19 mouse cellular contexts compared by ENCODE assay signal in the genomic region with DNA sequence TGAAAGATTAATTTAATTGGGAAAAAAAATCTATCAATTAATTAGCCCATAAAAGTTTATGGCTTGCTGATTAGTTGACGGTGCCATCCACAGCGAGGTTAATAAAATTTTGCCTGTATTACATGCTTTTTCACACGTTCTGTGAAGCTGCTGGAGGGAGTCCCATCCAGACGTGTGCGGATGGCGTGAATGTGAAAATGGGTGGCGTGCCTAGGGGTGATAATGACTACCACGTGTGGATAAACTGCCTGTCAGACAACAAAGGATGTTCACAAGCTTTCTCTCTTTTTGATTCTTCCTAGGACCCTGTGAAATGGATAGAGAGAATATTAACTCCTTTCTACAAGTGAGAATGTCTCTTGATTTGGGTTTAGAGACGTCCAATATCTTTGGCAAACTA. TPM values are rescaled to one million over a fixed set of nuclear protein-coding genes. Genes with fewer than 3 reads are reported as not detected.
DNase-seq lines count a peak whose midpoint lies in the region; ATAC-seq and TF ChIP-seq lines count a peak whose summit lies in the region.
"Had no signal": no experiment of that assay in that cellular context is flagged by ENCODE, and none has a peak within 500 bp of the region (broad histone marks: within the 10 kb centered on the region; RNA-seq: fewer than 3 reads in every experiment).

No protein-coding gene starts in this region.

- H3K4me3 ChIP-seq in forebrain, embryonic 14.5 days (ENCODE audit: low read depth, low read length) = no peak overlapping the region
- H3K4me3 ChIP-seq in forebrain, embryonic 13.5 days = no peak overlapping the region
- H3K4me3 ChIP-seq in limb, embryonic 14.5 days (replicated peaks; ENCODE audit: low read length) = no peak overlapping the region
- no peak overlapping the region for H3K4me3 ChIP-seq in limb, embryonic 10.5 days
- H3K4me3 ChIP-seq: embryonic facial prominence, embryonic 13.5 days; embryonic facial prominence, embryonic 15.5 days; erythroblast, embryonic 14.5 days; forebrain, embryonic 10.5 days had no signal

- no peak for TF ChIP-seq POLR2A in limb, embryonic 14.5 days (IDR thresholded peaks at IDR 0.05; ENCODE audit: borderline replicate concordance, extremely low read depth, insufficient read depth, insufficient read length)

- no peaks in the 10 kb centered on the region for H3K27me3 ChIP-seq in forebrain, embryonic 14.5 days (replicated peaks; ENCODE audit: control insufficient read depth, insufficient read depth, low read length)
- H3K27me3 ChIP-seq in forebrain, embryonic 13.5 days = no peaks in the 10 kb centered on the region
- H3K27me3 ChIP-seq in limb, embryonic 14.5 days (ENCODE audit: control insufficient read depth, insufficient read depth, low read length) = no peaks in the 10 kb centered on the region
- H3K27me3 ChIP-seq in limb, embryonic 10.5 days (ENCODE audit: low read depth, poor library complexity, severe bottlenecking) = no peaks in the 10 kb centered on the region
- H3K27me3 ChIP-seq: embryonic facial prominence, embryonic 13.5 days; embryonic facial prominence, embryonic 15.5 days had no signal

- no peak overlapping the region for H3K27ac ChIP-seq in forebrain, embryonic 14.5 days (ENCODE audit: low read depth, low read length)
- no peak overlapping the region for H3K27ac ChIP-seq in forebrain, embryonic 13.5 days
- no peak overlapping the region for H3K27ac ChIP-seq in limb, embryonic 14.5 days (replicated peaks; ENCODE audit: low read depth, low read length)
- no peak overlapping the region for H3K27ac ChIP-seq in limb, embryonic 10.5 days
- H3K27ac ChIP-seq: embryonic facial prominence, embryonic 13.5 days; embryonic facial prominence, embryonic 15.5 days; forebrain, embryonic 10.5 days had no signal

- H3K9me3 ChIP-seq in forebrain, embryonic 14.5 days (replicated peaks; ENCODE audit: control insufficient read depth, low read length) = no peaks in the 10 kb centered on the region
- H3K9me3 ChIP-seq in forebrain, embryonic 13.5 days (replicated peaks) = no peaks in the 10 kb centered on the region
- H3K9me3 ChIP-seq in limb, embryonic 14.5 days (ENCODE audit: control insufficient read depth, low read length) = no peaks in the 10 kb centered on the region
- H3K9me3 ChIP-seq in limb, embryonic 10.5 days (replicated peaks) = no peaks in the 10 kb centered on the region
- H3K9me3 ChIP-seq: embryonic facial prominence, embryonic 13.5 days; embryonic facial prominence, embryonic 15.5 days; forebrain, embryonic 10.5 days had no signal

- peaks cover 6% of the 10 kb centered on the region; the same call in 1 of the 2 replicates for H3K4me1 ChIP-seq in forebrain, embryonic 14.5 days (ENCODE audit: control insufficient read depth, insufficient read depth, low read length)
- H3K4me1 ChIP-seq in forebrain, embryonic 13.5 days = peaks cover 31% of the 10 kb centered on the region
- H3K4me1 ChIP-seq in limb, embryonic 14.5 days (ENCODE audit: control insufficient read depth, insufficient read depth, low read length) = peaks cover 8% of the 10 kb centered on the region; the same call in 1 of the 2 replicates
- H3K4me1 ChIP-seq in limb, embryonic 10.5 days = peaks cover 29% of the 10 kb centered on the region
- H3K4me1 ChIP-seq: embryonic facial prominence, embryonic 15.5 days had no signal

- H3K36me3 ChIP-seq in forebrain, embryonic 14.5 days (ENCODE audit: control insufficient read depth, insufficient read depth, low read length) = no peaks in the 10 kb centered on the region
- H3K36me3 ChIP-seq in forebrain, embryonic 13.5 days (ENCODE audit: poor library complexity, severe bottlenecking) = no peaks in the 10 kb centered on the region
- H3K36me3 ChIP-seq in limb, embryonic 14.5 days (ENCODE audit: control insufficient read depth, insufficient read depth, low read length) = no peaks in the 10 kb centered on the region
- no peaks in the 10 kb centered on the region for H3K36me3 ChIP-seq in limb, embryonic 10.5 days
- H3K36me3 ChIP-seq: embryonic facial prominence, embryonic 13.5 days; embryonic facial prominence, embryonic 15.5 days; forebrain, embryonic 10.5 days had no signal

- ATAC-seq in forebrain, embryonic 14.5 days = no peak
- ATAC-seq in forebrain, embryonic 13.5 days = no peak
- ATAC-seq in limb, embryonic 14.5 days (ENCODE audit: low FRiP score, low read depth) = 0 out of 2 replicates have a peak, but pooled peaks have one; percentile 26
- ATAC-seq: forebrain, embryonic 16.5 days had no signal

- no peak overlapping the region for H3K9ac ChIP-seq in forebrain, embryonic 14.5 days (ENCODE audit: low read length)
- H3K9ac ChIP-seq in forebrain, embryonic 13.5 days = no peak overlapping the region
- H3K9ac ChIP-seq in limb, embryonic 14.5 days (ENCODE audit: low read depth, low read length, severe bottlenecking) = no peak overlapping the region
- H3K9ac ChIP-seq: embryonic facial prominence, embryonic 13.5 days; embryonic facial prominence, embryonic 15.5 days had no signal

- peak; percentile 61 for DNase-seq in forebrain, embryonic 14.5 days (ENCODE audit: low spot score)
- DNase-seq in limb, embryonic 14.5 days (ENCODE audit: low spot score) = no peak
- DNase-seq in limb, embryonic 10.5 days (ENCODE audit: low spot score) = no peak
- no peak for DNase-seq in cerebellum, adult 18-20 months
- DNase-seq: adrenal gland, adult 2 months; adrenal gland, postnatal 10 days; adrenal gland, postnatal 25 days; cerebellum, adult 11-12 months; cerebellum, adult 8-10 months; cerebellum, adult 9-11 months; cerebellum, postnatal 14 days; cerebellum, postnatal 36 days; embryo, embryonic 11 days had no signal

- no peak overlapping the region for H3K4me2 ChIP-seq in forebrain, embryonic 14.5 days (ENCODE audit: low read length)
- no peak overlapping the region for H3K4me2 ChIP-seq in forebrain, embryonic 13.5 days
- no peak overlapping the region for H3K4me2 ChIP-seq in limb, embryonic 14.5 days (replicated peaks; ENCODE audit: low read depth, low read length, severe bottlenecking)
- H3K4me2 ChIP-seq: embryonic facial prominence, embryonic 13.5 days; embryonic facial prominence, embryonic 15.5 days had no signal

- 65% methylated on average over 9 of the region's 9 CpGs for WGBS in forebrain, embryonic 14.5 days
- 71% methylated on average over 9 of the region's 9 CpGs for WGBS in forebrain, embryonic 13.5 days
- 35% methylated on average over 9 of the region's 9 CpGs for WGBS in limb, embryonic 14.5 days
- WGBS in limb, embryonic 10.5 days = 59% methylated on average over 9 of the region's 9 CpGs

RNA-seq across cellular contexts. Expression of gene Stt3b, which starts 31.4 kb away (rescaled TPM):
- 74.8 and 80.5 TPM in 2 replicates for polyA plus RNA-seq in forebrain, embryonic 14.5 days (2014; fragmentation: Nextera tagmentation; extraction: Ambion mirVana)
- 63.3 and 70.1 TPM in 2 replicates for polyA plus RNA-seq in forebrain, embryonic 13.5 days (2015; fragmentation: Nextera tagmentation; extraction: Ambion mirVana)
- 67.2 and 78.4 TPM in 2 replicates for polyA plus RNA-seq in limb, embryonic 14.5 days (2012; rRNA removed)
- polyA plus RNA-seq in limb, embryonic 14.5 days (2014; fragmentation: Nextera tagmentation; extraction: Ambion mirVana) = 117 and 118 TPM in 2 replicates
- polyA plus RNA-seq in limb, embryonic 10.5 days (2016; fragmentation: Nextera tagmentation; extraction: Ambion mirVana) = 102 and 105 TPM in 2 replicates
